Mouse (Mus musculus): ENCODE data around the gene Rap1a. TPM values are rescaled to one million over a fixed set of nuclear protein-coding genes. Genes with fewer than 3 reads are reported as not detected.
A peak's percentile ranks its signal among the peaks of the same experiment; 100 is the strongest.

Gene Rap1a
- total and polyA plus RNA-seq, 3 experiments = 32.3 to 64.5 TPM; not detected in 1

GRCm38 (mm10) chr3:105704031-105705008 is 96.8 kb downstream of the Rap1a start, which contains the start of gene Inka2:
Inka2 (plus strand) TSS chr3:105704599.
- peak; percentile 95 for DNase-seq (ENCODE audit: low read depth, low spot score)
- Histone ChIP-seq H3K9me3 (replicated peaks; ENCODE audit: insufficient read depth, low read length) (no peaks in the 10 kb centered on the region), H3K9ac (ENCODE audit: control insufficient read depth, low read depth, low read length, poor library complexity, severe bottlenecking) (peak within 1 kb of the TSS; percentile 74), H3K27ac (ENCODE audit: control insufficient read depth, low read depth, low read length) (peak within 1 kb of the TSS; percentile 72), H3K4me3 (ENCODE audit: control insufficient read depth in 1 of 2, insufficient read depth in 1 of 2, low read depth in 2 of 2, low read length in 2 of 2) (peak within 1 kb of the TSS; percentile 54 to 62), H3K4me1 (ENCODE audit: control insufficient read depth in 1 of 2, insufficient read depth in 2 of 2, low read length in 2 of 2) (peaks cover 16 to 44% of the 10 kb centered on the region in 2 experiments), H3K27me3 (ENCODE audit: control insufficient read depth in 1 of 2, insufficient read depth in 2 of 2, low read length in 2 of 2) (no peaks in the 10 kb centered on the region), H3K36me3 (ENCODE audit: control insufficient read depth in 1 of 2, insufficient read depth in 2 of 2, low read length in 2 of 2) (peaks cover 0 to 21% of the 10 kb centered on the region in 2 experiments; a peak in 2 of 4 replicates), H3K79me2 (ENCODE audit: control insufficient read depth, insufficient read depth, low read length, poor library complexity) (no peaks in the 10 kb centered on the region)
- TF ChIP-seq NELFE (IDR thresholded peaks at IDR 0.05; ENCODE audit: low read depth, low read length) = peak; percentile 48
- no peak for TF ChIP-seq ZNF384 (IDR thresholded peaks at IDR 0.05; ENCODE audit: low read depth, low read length)
- TF ChIP-seq TBP (IDR thresholded peaks at IDR 0.05; ENCODE audit: low read depth, low read length) = peak; percentile 71
- TF ChIP-seq MYC (IDR thresholded peaks at IDR 0.05; ENCODE audit: low read depth, low read length) = no peak
- TF ChIP-seq POLR2A (IDR thresholded peaks at IDR 0.05; ENCODE audit: control insufficient read depth in 1 of 2, insufficient read depth in 1 of 2, low read depth in 1 of 2, low read length in 2 of 2, poor library complexity in 1 of 2) = peak; percentile 39 to 69; a peak in 3 of 4 replicates
- peak; percentile 23; the same call in 1 of the 2 replicates for TF ChIP-seq TCF12 (IDR thresholded peaks at IDR 0.05; ENCODE audit: low read depth, low read length)
- 0 out of 2 replicates have a peak, but pooled peaks have one; percentile 76 for TF ChIP-seq UBTF (IDR thresholded peaks at IDR 0.05; ENCODE audit: borderline replicate concordance, insufficient read depth, low read depth, low read length)
- TF ChIP-seq ETS1 (IDR thresholded peaks at IDR 0.05; ENCODE audit: low read depth, low read length) = no peak
- TF ChIP-seq RAD21 (IDR thresholded peaks at IDR 0.05; ENCODE audit: low read depth, low read length) = no peak
- TF ChIP-seq BHLHE40 (IDR thresholded peaks at IDR 0.05; ENCODE audit: borderline replicate concordance, low read depth, low read length) = no peak

GRCm38 (mm10) chr3:105703571-105703970 is 97.6 kb downstream of the Rap1a start:
- no peaks in the 10 kb centered on the region for H3K79me2 ChIP-seq (ENCODE audit: control insufficient read depth, insufficient read depth, low read length, poor library complexity)
- no peaks in the 10 kb centered on the region for H3K27me3 ChIP-seq (ENCODE audit: control insufficient read depth in 1 of 2, insufficient read depth in 2 of 2, low read length in 2 of 2)
- H3K4me3 ChIP-seq (ENCODE audit: control insufficient read depth in 1 of 2, insufficient read depth in 1 of 2, low read depth in 2 of 2, low read length in 2 of 2) = no peak overlapping the region
- H3K9me3 ChIP-seq (replicated peaks; ENCODE audit: insufficient read depth, low read length) = no peaks in the 10 kb centered on the region
- peaks cover 22 to 46% of the 10 kb centered on the region in 2 experiments for H3K4me1 ChIP-seq (ENCODE audit: control insufficient read depth in 1 of 2, insufficient read depth in 2 of 2, low read length in 2 of 2)
- DNase-seq (ENCODE audit: low read depth, low spot score) = no peak
- TF ChIP-seq SIN3A (IDR thresholded peaks at IDR 0.05; ENCODE audit: low read length) (no peak), MXI1 (IDR thresholded peaks at IDR 0.05; ENCODE audit: low read depth, low read length) (0 out of 2 replicates have a peak, but pooled peaks have one; percentile 4), ZKSCAN1 (IDR thresholded peaks at IDR 0.05; ENCODE audit: low read depth, low read length) (no peak)
- H3K36me3 ChIP-seq (ENCODE audit: control insufficient read depth in 1 of 2, insufficient read depth in 2 of 2, low read length in 2 of 2) = peaks cover 0 to 25% of the 10 kb centered on the region in 2 experiments; a peak in 2 of 4 replicates
- no peak overlapping the region for H3K9ac ChIP-seq (ENCODE audit: control insufficient read depth, low read depth, low read length, poor library complexity, severe bottlenecking)
- H3K27ac ChIP-seq (ENCODE audit: control insufficient read depth, low read depth, low read length) = no peak overlapping the region; the same call in 1 of the 2 replicates

All from MEL (cell line).